ENCODE assay signal across 8 mouse cellular contexts in genomic region chr12:20311951-20312849, GRCm38 (mm10).
DNase-seq lines count a peak whose midpoint lies in the region; ATAC-seq and TF ChIP-seq lines count a peak whose summit lies in the region.
"Not testable (repeated sequence)": the region's sequence is repeated elsewhere in the genome, so short reads cannot be mapped to it uniquely, and the experiment has no call there.

No protein-coding gene starts in this region.

- H3K9me3 ChIP-seq in E14TG2a.4 (ENCODE audit: low read length) (peaks cover 22% of the 10 kb centered on the region), G1E (replicated peaks) (peaks cover 42% of the 10 kb centered on the region)
- not testable (repeated sequence) for H3K9me3 ChIP-seq in intestine, embryonic 15.5 days

- not testable (repeated sequence) for H3K27ac ChIP-seq in intestine, embryonic 15.5 days; testis, adult 2 months (ENCODE audit: control insufficient read depth, insufficient read depth, low read depth, low read length)

- peaks cover 11% of the 10 kb centered on the region for H3K4me1 ChIP-seq in E14TG2a.4 (replicated peaks; ENCODE audit: low read depth, low read length)
- H3K4me1 ChIP-seq in G1E (ENCODE audit: insufficient read depth, low read depth, low read length); intestine, embryonic 15.5 days (replicated peaks); testis, adult 2 months (ENCODE audit: control insufficient read depth, insufficient read depth, low read length): not testable (repeated sequence)

- TF ChIP-seq CTCF in E14TG2a.4 (conservative IDR thresholded peaks at IDR 0.05; ENCODE audit: low read length); G1E (IDR thresholded peaks at IDR 0.05; ENCODE audit: low read depth, low read length); testis, adult 2 months (IDR thresholded peaks at IDR 0.05; ENCODE audit: control insufficient read depth, insufficient read depth, insufficient replicate concordance, low read depth, low read length): not testable (repeated sequence)

- 24% methylated on average over 90 of the region's 94 CpGs for WGBS in intestine, embryonic 15.5 days

- not testable (repeated sequence) for H3K9ac ChIP-seq in intestine, embryonic 15.5 days

- not testable (repeated sequence) for DNase-seq in G1E (ENCODE audit: low spot score)
- DNase-seq in ZHBTc4 (ENCODE audit: low read depth, low spot score) (peak; percentile 99), liver (peak; percentile 2)
- DNase-seq in embryo, embryonic 10 days (ENCODE audit: low spot score), result peak; percentile 3
- peak; percentile 2 for DNase-seq in urinary bladder, postnatal 14 days (ENCODE audit: low spot score)

- H3K4me3 ChIP-seq in E14TG2a.4 (replicated peaks; ENCODE audit: low read length) (peak overlapping the region; percentile 98), G1E (ENCODE audit: low read depth, low read length) (peak overlapping the region; percentile 59; the same call in 1 of the 2 replicates)
- 0 out of 2 replicates have a peak overlapping the region, but pooled peaks have one; percentile 14 for H3K4me3 ChIP-seq in intestine, embryonic 15.5 days (replicated peaks)
- peak overlapping the region; percentile 53 for H3K4me3 ChIP-seq in testis, adult 2 months (ENCODE audit: control insufficient read depth, low read depth, low read length)

- 0 out of 2 replicates have a peak overlapping the region, but pooled peaks have one; percentile 22 for H3K4me2 ChIP-seq in intestine, embryonic 15.5 days (replicated peaks)

- not testable (repeated sequence) for H3K27me3 ChIP-seq in E14TG2a.4 (ENCODE audit: insufficient read depth, low read length); G1E (ENCODE audit: insufficient read depth, low read length); intestine, embryonic 15.5 days (replicated peaks); testis, adult 2 months (ENCODE audit: control insufficient read depth, insufficient read depth, low read length)

- TF ChIP-seq POLR2A in testis, adult 2 months (IDR thresholded peaks at IDR 0.05; ENCODE audit: control insufficient read depth, low read depth, low read length), result not testable (repeated sequence)

- ATAC-seq in G1E (ENCODE audit: extremely low read depth, insufficient number of reproducible peaks, low FRiP score, poor library complexity, severe bottlenecking); intestine, embryonic 15.5 days: not testable (repeated sequence)

- H3K36me3 ChIP-seq in E14TG2a.4 (ENCODE audit: insufficient read depth, low read length); G1E (replicated peaks); intestine, embryonic 15.5 days; testis, adult 2 months (ENCODE audit: control insufficient read depth, insufficient read depth, low read length): not testable (repeated sequence)

Comparison
In these comparisons a context has a peak if more than half of its experiments do, and no peak if none do; other contexts are left out.
1. H3K4me3 ChIP-seq: peak in every context shown above with its lines; median percentile 98 in E14TG2a.4; 59 in G1E; 53 in testis, adult 2 months; 14 in intestine, embryonic 15.5 days.